Mouse (Mus musculus) activated CD4-positive, CD25-positive, alpha-beta regulatory T cell (primary cell): Measurements from ENCODE around the gene Cldn22. TPM values are rescaled to one million over a fixed set of nuclear protein-coding genes. Genes with fewer than 3 reads are reported as not detected.

ENCODE experiments used
- polyA plus RNA-seq, 2 experiments: library from polyadenylated mRNA; unstranded; fragments of 100-300 nt; shearing (Covaris generic); gene quantifications; one replicate each; pipeline ENCODE4 v1.2.1; 2017

The Cldn22 gene
- not detected for polyA plus RNA-seq

DNA sequence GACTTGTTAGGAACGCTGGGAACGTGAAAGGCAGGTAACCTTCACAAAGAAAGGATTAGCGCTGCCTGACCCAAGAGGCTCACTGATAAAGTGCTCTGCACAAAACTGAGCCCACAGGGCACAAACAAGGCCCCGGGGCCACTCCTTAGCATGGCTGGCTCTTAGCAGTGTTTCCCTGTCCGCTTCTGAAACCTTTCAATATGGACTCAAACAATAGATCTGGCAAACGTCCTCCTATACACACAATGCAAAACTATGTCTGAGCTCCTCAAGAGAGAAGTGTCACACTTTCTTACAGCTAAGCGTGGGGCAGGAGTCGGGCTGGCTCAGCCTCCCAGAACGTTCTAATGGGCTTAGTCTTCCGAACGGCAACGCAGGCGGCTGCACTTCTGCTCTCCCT lies at the start of gene Cldn22:
Cldn22 (plus strand) TSS at position 301 of the 400 bp plus-strand sequence.

DNA sequence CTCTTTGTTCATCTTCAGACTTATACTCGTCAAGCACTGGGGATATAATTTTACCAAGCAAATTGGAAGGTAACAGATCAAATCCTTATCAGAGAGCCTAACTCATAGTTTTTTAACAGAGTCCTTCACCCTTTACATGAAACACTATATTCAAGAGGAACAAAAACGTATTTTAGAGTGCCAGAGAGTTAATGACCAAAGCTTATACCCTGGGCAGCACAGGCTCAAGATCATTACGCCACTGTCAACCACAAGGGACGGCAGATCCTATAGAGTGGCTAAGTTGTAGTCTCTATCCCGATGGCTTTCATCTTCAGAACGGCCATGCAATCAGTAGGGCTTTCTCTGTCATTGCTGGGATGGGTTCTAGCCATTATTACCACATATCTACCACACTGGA lies 2.4 kb upstream of the Cldn22 start, which contains the start of gene Cldn24:
Cldn24 (plus strand) TSS at position 301 of the 400 bp plus-strand sequence.

Other genes with a start within 250 kb of the Cldn22 start
- gene Ing2, start 148.9 kb upstream of the Cldn22 start, polyA plus RNA-seq = 10 to 100 TPM; 30.7 to 41.9 TPM
- gene Cdkn2aip, start 110.5 kb upstream of the Cldn22 start, polyA plus RNA-seq = 10 to 100 TPM; 44.5 to 45.0 TPM
- gene Cldn24, start 2.3 kb upstream of the Cldn22 start, polyA plus RNA-seq = not detected
- under 1 TPM; 0.11 to 0.17 TPM for gene Wwc2, start 166.4 kb downstream of the Cldn22 start, polyA plus RNA-seq